Mouse (Mus musculus): ENCODE data around the gene Pank4.

Gene Pank4

DNA sequence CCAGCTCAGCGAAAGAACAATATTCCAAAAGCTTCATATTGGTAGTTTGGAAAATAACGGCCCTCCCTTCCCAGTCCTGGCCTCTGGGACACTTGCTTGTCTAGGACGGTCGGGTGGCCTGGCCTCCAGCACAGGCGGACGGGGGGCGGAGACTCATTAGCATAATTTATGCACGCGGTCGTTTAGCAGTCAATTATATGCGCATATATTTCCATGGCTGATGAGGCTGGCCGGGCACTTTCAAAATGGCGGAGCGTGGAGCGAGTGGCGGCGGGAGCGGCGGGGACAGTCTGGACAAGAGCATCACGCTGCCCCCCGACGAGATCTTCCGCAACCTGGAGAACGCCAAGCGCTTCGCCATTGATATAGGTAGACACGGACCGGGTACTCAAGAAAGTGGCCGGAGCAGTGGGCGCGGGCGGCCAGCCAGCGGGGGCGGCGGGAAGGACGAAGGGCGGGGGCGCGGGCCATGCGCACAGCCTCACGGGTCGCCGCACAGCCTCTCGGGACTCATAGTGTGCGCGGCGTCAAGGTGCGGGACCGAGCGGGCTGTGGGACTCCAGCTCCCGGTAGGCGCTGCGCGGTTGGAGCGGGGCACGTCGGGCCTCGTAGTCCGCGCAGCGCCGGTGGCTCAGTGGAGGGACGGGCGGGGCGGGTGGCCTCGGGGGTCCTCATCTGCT, at the start of gene Pank4:
Gene Pank4, plus strand, starts transcription at position 223 of the 680 bp plus-strand sequence.
- peak; percentile 95 for DNase-seq

DNA sequence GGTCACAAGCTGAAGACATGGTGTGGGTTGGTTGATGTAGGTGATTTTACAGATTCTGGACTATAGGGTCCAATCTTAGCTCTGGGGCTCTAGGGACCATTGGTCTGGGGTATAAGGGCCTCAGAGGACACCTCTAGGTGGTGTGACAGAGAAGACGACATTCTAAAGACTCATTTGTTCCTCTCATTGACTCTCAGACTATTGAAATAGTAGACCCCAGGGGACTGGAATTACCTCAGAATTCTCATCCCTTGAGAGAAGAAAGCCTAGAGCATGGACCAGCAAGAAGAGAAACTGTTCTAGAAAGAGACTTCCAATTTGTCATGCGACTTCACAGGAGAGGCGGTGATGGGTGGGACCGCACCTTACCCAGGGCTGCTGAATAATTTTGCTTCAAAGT, 49.7 kb upstream of the Pank4 start:
- DNase-seq = no peak

DNA sequence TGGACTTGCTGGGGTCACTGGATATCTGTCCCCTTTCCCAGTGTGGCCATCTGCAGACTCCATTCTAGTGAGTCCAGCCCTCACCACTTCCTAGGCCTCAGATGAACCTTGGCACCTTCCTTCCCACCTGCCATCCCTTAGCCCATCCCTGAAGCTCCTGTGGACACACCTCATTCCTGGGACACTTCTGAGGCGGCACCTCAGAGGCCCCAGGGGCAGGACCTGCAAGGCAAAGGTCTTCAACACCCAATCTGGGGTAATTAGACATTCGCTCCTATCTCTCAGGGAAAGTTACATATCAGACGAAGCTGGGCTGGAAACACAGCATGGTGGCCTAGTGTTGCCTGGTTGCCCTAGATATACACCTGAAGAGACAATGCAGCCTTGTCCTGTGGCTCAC, 49.2 kb upstream of the Pank4 start:
- no peak for DNase-seq

DNA sequence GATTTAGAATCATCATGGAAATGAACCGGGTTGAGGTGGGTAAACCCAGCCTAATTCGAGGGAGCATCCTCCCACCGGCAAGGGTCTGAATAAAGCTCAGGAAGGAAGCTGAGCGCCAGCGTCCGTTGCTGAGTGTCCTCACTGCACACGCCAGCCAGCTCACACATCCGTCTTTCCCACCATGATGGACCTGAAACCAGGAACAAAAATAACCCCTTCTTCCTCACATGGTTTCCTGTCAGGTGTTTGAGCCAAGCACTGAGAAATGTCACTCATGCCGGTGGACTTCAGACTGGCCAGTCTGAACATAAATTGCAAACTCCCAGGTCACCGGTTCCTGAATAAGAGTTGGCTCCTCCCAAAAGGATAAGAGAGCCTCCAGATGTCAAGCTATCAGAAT, 48.6 kb upstream of the Pank4 start:
- no peak for DNase-seq

DNA sequence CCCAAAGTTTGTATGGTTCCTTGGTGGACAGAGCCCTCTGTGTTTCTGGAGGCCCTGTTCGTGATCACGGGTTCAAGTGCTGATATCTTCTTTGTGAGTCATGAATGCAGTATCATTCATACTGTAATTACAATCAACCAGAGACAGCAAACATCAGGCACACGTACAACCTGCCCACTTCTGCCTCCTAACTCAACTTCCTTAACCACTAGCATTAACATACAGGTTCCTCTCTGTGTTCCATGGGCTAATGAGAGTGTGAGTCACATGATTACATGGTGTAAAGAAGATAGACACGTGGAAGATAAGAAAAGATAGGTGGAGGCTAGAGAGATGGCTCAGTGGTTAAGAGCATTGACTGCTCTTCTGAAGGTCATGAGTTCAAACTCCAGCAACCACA, 47.3 kb upstream of the Pank4 start:
- DNase-seq = no peak

DNA sequence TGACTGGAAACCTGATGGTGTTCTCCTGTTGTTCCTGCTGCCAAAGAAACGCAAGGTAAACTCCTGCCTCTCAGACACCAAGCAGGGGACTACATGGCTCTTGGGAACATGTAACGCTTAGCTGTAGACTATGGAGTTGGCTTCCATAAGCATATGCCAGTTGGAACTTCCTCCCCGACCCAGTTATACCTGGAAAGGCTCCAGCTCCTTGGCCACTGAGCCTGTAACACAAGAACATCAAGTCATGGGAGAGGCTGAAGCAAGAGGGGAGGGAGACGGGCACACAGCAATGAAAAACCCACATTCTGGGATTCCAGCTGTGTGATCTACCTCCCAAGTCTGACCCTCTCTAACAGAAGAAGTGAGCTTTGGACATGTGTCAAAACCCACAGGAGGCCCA, 41.6 kb upstream of the Pank4 start:
- peak; percentile 59 for DNase-seq

DNA sequence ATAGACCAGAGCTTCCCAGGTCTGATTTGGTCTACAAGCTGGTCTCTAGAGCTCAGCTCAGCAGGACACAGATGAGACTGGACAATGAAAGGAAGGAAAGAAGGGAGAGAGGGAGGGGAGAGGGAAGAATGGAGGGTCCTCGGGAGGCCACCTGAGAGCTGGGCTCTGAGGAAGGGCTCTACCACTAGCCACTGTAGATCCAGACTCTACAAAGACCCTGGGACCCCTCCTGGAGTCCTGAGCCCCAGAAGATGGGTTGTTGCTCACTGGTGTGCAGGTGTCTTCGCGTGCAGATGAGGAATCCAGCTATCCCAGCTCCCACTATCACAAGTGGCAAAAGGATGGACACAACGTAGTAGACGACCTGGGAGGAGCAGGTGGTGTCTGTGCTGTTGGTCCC, 41.0 kb upstream of the Pank4 start:
- no peak for DNase-seq

DNA sequence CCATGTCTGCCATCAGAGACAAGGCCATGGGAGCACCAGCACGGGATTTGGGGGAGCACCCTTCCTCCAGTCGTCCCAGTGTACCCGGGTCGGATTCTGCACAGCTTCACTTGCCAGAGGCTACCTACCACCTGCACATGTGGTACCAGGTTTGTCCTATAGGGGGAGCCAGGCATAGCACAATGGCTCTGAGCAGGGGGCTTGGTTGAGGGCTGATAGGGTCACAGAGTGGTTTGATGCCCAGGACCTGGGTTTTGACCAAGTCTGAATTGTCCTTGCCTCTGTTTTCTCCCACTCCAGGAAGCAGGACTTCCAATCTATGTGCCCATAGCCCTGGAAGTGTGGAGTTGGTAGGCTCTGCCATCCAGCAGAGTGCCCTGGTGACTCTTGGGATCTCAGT, 38.5 kb upstream of the Pank4 start:
- no peak for DNase-seq

DNA sequence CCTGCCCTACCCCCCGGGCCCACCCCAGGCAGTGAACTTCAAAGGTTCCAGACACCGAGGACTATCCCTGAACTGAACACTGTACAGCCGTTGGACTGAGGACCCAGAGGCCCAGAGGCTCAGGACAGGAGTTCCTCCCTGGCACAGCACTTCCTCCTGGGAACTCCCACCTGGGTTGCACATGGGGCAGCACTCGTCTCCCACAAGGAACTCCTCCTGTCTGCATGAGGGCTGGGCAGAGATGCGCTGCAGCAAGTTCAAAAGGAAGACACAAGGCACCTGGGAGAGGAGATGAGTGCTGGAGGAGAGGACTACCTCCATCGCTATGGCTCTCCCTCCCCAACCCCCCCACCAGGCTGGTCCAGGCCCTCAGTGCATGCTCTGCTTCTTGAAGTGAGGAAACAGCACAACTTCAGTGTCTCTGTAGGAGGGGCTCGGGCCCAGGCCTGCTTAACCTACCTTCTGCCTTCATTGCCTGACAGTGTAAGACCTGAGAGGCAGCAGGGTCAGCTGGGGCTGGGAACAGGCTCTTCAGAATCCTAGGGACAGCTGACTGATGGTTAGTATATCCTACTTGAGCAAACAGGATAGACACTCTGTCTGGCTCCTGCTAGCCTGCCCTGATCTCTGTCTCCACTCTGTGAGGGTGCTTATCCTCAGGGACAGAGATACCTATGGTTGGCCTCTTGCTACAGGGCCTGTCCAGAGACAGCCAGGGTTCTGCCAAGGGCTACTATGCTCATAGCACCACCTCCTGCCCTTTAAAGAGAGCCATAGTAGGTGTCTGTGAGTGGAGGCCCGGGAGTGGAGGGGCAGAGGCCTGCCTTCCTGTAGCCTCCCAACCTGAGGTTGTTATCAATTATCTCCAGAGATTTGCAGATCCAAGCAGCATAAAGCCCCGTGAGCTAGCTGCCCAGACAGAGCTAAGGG, 36.7 kb upstream of the Pank4 start:
- no peak for DNase-seq

DNA sequence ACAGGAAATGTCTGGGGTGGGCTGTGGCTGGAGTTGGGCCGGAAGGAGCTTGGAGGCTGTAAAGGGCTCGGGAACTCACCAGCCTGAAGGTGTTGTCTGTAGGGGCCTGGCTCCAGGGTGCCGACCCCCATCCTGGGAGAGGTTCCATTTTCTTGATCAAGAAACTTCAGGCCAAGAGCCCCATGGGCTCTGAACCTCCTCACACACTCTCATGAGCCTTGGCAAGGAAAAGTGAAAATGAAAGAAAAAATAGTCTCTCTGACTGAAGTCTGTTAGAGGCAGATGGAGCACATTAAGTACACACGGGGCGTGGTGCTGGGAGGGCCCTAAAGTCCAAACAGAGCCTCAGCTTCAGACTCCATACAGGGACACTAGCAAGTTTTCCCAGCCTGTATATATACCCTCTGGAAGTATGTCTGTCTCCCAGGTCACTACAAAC, 36.0 kb upstream of the Pank4 start:
- no peak for DNase-seq

DNA sequence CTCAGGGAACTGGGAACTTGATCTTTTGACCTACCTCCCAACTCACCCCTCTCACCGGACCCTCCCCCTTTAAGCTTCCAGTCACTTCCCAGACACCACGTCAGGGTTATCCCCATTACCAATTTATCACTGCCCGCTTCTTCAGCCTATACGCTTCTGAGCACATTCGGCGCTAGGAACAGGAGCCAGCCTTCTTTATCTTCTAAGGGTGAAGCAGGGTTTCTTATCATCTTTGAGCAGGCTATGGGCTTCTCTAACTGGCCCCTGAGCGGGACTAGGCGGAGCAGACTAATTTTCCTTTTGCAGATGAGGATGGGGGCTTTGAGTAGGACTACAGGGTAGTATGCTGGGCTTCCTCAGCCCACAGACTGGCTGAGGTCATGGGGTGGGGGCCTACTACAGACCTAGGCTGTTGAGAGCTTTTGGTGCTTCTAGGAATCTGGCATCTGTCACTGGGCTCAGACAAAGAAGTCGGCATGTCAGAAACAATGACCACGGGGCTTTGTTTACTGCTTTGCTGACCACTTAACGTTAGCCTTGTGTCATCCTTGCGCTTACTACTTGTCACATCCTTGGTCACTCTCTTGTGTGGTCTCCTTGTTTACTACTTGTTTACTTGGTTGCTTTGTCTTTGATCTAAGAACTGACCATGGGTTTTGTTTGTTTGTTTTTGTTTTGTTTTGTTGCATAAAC, 35.4 kb upstream of the Pank4 start, which contains the start of gene Tnfrsf14:
Gene Tnfrsf14, minus strand, starts transcription at position 169 of the 693 bp plus-strand sequence.
- DNase-seq = no peak

DNA sequence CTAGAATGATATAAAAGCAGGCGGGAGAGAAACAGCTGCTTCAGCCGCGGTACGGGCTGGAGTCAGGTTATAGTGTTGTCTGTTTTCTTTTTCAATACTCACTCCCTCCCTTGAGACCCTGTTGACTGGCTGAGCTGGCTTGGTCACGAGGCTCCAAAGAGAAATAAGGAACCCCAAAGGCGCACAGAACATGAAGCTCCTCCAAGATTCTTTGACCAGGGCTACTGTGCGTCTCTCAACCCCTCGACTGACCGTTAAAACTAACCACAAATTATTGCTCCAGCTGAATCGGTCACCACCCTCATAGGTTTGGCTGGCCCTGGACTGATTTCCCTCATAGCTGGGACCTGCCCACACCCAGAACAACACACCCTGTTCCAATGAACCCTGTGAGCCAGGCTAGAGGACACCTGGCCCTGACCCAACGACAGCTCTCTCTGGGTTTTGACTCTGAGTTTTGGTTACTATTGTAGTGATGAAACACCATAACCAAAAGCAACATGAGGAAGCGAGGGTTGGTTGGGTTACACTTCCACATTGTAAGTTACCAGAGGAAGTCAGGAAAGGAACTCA, 34.7 kb upstream of the Pank4 start:
- DNase-seq = no peak

DNA sequence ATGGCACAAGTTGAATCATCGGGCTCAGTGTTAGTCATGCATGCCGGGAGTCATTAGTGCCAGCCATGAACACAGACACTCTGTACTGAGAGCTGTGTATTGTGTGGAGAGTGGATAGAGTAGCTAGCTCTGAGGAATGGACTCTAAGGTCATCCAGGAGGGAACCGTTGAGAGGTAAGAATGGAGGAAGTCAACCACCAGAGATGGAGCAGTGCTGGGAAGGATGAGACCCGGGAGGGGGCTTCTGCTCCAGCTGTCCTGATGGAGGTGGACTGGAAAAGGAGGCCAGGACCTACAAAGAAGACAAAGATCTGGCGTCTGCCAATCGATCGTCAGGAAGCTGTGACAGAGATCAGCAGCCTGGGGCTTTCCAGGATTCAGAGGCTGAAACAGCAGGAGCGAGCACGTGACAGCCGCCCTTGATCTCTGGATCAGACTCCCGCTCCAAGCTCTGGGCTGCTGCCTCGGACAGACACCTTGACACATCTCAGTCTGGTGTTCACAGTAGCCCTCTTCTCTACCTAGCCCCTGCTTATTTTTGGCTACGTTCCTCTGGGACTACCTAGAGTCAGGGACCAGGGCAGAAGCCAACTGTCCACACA, 30.5 kb upstream of the Pank4 start:
- DNase-seq = no peak

DNA sequence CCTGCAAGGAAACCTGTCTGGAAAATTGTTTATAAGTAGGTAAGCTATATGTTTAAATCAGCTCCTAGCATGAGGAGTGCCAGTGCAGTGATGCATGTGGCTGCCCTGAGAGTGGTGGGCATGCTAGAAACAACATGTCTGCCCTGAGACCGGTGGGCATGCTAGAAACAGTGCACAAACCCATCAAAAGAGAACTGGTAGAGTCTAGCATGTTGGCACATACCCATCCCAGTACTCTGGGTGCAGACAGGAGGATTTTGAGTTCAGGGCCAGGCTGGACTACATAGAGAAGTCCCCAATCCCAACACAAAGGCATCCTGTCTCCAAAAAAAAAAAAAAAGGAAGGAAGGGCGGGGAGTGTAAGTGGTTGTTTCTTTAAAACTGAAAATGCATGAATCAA, 29.1 kb upstream of the Pank4 start:
- DNase-seq = no peak

DNA sequence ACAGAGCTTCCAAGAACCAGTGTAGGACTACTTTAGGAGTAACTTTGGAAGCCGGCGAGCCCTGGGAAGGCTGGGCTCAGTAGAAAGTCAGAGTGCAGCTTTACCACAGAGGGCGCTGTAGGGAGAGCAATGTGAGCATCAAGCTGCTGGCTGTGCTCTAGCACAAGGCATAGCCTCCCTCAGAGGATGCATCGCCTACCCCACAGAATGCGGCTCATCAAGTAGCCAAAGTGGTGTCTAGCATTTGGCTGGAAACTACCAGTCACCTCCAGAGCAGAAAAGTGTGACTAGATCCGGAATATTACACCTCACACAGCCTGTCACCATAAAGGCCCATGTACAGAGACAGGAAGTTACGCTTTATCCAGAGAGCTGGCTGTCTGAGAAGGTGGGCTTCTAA, 28.1 kb upstream of the Pank4 start:
- DNase-seq = no peak

DNA sequence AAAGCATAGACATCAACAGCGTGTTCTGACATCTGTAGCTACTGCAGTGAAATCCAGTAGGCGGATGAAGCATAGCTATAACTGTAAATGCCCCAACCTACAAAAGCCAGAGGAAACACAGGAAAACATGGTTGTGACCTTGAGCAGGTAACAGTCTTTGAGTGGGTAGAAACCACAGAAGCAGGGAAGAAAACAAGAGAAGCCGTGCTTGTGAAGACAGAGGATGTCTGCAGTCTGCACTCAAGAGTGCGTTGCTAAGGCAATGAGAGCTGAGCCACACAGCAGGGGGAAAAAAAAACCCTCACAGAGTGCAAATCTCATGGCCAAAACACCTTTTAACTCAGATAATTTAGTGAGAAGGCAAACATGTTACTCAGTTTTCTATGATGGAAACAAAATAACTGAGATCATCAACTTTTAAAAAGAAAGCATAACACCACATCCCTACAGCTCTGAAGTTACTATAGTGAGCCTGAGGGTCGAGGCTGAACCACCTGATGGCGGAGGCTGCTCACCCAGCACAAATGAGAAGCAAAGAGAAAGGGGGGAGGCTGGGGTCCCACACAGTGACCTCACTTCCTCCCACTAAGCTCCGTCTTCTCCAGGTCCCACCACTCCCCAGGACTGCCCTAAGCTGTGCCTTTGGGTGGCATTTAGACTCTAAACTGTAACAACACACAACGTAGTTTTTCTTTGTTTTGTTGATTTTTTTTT, 27.2 kb upstream of the Pank4 start:
- no peak for DNase-seq

DNA sequence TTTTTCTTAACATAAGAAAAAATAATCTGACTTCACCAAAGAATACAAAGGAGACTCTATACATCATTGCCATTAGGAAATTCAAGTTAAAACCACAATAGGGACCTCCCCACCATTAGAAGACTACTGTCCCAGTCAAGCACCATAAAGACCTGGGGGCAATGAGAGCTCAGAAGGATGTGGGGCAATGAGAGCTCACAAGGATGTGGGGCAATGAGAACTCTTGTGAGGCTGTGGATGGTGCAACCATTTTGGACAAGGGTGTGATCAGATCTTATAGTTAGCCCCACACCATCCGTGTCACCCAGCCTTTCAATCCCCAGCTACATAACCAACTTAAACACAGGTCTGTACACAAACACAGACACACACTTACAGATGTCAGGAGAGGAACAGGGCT, 26.2 kb upstream of the Pank4 start:
- DNase-seq = no peak

DNA sequence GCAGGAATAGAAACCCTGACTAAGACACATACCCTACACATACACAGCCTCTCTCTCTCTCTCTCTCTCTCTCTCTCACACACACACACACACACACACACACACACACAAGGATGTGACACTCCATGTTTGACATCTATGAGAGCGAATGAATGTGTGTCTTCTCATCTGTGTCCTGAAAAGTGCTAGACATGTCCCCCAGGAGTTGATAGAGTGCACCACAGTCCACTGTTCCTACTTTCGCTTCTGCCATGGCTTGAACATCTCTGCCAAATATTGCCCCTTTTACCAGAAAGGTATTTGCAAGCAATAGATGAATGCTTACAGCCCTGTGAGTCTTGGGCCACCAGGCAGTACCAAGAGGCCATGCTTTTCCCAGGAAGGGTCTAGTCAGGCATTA, 23.8 kb upstream of the Pank4 start:
- DNase-seq = no peak

DNA sequence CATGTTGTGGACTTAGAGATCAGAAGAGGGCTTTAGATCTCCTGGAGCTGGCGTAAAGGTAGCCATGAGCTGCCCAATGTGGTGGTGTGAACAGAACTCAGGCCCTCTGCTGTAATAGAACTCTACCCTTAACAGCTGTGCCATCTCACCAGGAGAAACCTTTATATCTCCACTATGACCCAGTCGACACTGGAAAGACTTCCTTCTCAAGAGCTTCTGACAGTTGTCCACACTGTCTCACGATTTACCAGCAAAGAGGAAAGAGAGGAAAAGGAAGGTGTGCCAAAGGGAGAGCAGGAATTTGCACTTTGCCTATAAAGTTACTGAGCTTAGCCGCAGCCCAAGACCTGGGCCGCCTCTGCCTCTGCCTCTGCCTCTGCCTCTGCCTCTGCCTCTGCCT, 22.1 kb upstream of the Pank4 start:
- DNase-seq = no peak

DNA sequence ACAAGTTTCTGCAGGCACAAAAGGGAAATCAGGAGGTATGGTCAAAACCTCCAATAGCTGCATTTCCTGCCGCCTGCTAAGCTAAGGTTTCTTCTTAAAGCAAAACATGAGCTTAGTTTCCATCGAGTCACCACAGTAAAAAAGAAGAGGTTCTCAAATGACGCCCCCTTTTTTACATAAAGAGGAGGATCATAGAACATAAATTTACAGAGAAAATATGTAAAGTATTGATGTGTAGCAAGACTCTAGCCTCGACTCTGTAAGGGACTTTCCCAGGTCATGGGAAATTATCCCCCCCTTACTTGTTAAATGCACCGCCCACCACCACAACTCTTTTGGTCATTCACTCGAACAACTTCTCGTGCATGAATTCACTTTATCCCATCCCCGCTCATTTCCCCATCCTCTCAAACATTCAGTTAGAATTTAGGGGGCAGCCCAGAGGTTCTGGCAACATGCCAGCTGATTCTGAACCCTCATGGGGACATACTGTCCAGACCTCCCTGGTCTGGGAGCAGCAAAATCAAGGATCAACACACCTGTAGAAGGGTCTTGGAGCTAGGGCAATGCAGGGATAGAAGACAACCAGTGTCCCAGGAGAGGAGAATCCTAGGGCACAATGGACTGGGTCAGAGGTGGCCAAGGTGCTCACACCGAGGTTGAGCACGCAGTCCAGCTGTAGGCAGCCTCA, 21.1 kb upstream of the Pank4 start:
- DNase-seq = no peak

DNA sequence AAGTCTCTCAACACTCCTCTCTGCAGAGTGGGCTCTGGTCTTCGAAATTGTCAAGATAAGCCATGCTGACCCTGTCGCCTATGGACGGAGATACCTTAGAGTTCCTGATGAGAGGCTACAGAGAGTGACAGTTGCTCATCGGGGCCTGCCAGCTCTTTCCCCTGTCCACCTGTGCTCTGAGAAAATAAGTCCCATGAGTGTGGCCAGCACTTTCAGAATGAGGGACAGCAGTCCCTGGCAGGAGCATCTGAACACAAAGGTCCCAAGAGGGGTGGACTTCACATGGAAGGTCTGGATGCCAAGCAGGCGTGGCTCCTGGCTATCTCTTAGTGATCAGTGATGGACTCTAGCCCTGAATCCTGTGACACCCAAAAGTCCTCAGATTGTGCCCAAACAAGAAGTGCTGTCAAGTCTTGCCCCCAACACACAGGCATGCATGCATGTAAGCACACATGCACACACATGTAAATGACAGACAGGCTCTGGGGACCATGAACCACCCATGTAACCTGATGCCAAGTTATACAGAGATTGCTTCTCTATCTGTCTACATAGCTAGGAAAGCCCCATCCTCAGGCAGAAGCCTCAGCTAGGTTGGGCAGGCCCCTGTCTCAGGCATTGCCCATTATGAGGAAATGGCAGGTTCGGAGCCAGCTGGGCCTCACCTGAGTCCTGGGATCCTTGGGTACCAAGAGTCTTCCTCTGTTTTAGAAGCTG, 20.4 kb upstream of the Pank4 start:
- no peak for DNase-seq
